Mouse (Mus musculus): Measurements from ENCODE around the gene Tmem203. TPM values are rescaled to one million over a fixed set of nuclear protein-coding genes. Genes with fewer than 3 reads are reported as not detected.
"Not testable (repeated sequence)": the region's sequence is repeated elsewhere in the genome, so short reads cannot be mapped to it uniquely, and the experiment has no call there.

The Tmem203 gene
- polyA plus RNA-seq, 1 experiment from 2014 or later = 15.9 TPM

- not testable (repeated sequence) for H3K27ac ChIP-seq; H3K27me3 ChIP-seq (ENCODE audit: poor library complexity, severe bottlenecking); DNase-seq (ENCODE audit: extremely low spot score, low spot score); H3K9me3 ChIP-seq
- Histone ChIP-seq H3K4me3 (peak overlapping the region; percentile 88), H3K36me3 (replicated peaks) (peaks cover 22% of the 10 kb centered on the region), H3K4me1 (peaks cover 20% of the 10 kb centered on the region)
- WGBS = 67% methylated on average over 12 of the region's 12 CpGs
These were observed 1.3 kb downstream of the Tmem203 start for GRCm38 (mm10) chr2:25256443-25257109.

- H3K27me3 ChIP-seq (ENCODE audit: poor library complexity, severe bottlenecking); DNase-seq (ENCODE audit: extremely low spot score, low spot score); H3K4me3 ChIP-seq; H3K9me3 ChIP-seq; H3K27ac ChIP-seq: not testable (repeated sequence)
- Histone ChIP-seq H3K36me3 (replicated peaks) (peaks cover 15% of the 10 kb centered on the region), H3K4me1 (peaks cover 27% of the 10 kb centered on the region)
- 89% methylated on average over 5 of the region's 5 CpGs for WGBS
These were observed 2.0 kb downstream of the Tmem203 start for GRCm38 (mm10) chr2:25257250-25257649.

- no peak overlapping the region for H3K4me3 ChIP-seq
- H3K27me3 ChIP-seq (ENCODE audit: poor library complexity, severe bottlenecking) = peaks cover 11% of the 10 kb centered on the region
- no peak for DNase-seq (ENCODE audit: extremely low spot score, low spot score)
- H3K27ac ChIP-seq = no peak overlapping the region
- no peaks in the 10 kb centered on the region for H3K9me3 ChIP-seq
- H3K36me3 ChIP-seq (replicated peaks) = no peaks in the 10 kb centered on the region
- H3K4me1 ChIP-seq = peaks cover 40% of the 10 kb centered on the region
- WGBS = 53% methylated on average over 2 of the region's 2 CpGs
These were observed 3.6 kb downstream of the Tmem203 start for GRCm38 (mm10) chr2:25258887-25259286.

- peak overlapping the region; percentile 82 for H3K27ac ChIP-seq
- no peak for DNase-seq (ENCODE audit: extremely low spot score, low spot score)
- no peaks in the 10 kb centered on the region for H3K36me3 ChIP-seq (replicated peaks)
- H3K27me3 ChIP-seq (ENCODE audit: poor library complexity, severe bottlenecking) = peaks cover 24% of the 10 kb centered on the region
- 45% methylated on average over 12 of the region's 12 CpGs for whole genome bisulfite sequencing
- H3K9me3 ChIP-seq = no peaks in the 10 kb centered on the region
- H3K4me3 ChIP-seq = peak overlapping the region; percentile 83
- H3K4me1 ChIP-seq = peaks cover 51% of the 10 kb centered on the region
These were observed 6.6 kb downstream of the Tmem203 start for GRCm38 (mm10) chr2:25261870-25262269.

GRCm38 (mm10) chr2:25262291-25262767 is 7.1 kb downstream of the Tmem203 start, which contains the start of gene Tprn:
Tprn (plus strand) TSS chr2:25262618.
- WGBS = under 1% methylated on average over 39 of the region's 39 CpGs
- no peaks in the 10 kb centered on the region for H3K9me3 ChIP-seq
- peak within 1 kb of the TSS; percentile 83 for H3K4me3 ChIP-seq
- peak; percentile 91 for DNase-seq (ENCODE audit: extremely low spot score, low spot score)
- peak within 1 kb of the TSS; percentile 82 for H3K27ac ChIP-seq
- H3K27me3 ChIP-seq (ENCODE audit: poor library complexity, severe bottlenecking) = peaks cover 24% of the 10 kb centered on the region
- peaks cover 55% of the 10 kb centered on the region for H3K4me1 ChIP-seq
- no peaks in the 10 kb centered on the region; the same call in 1 of the 2 replicates for H3K36me3 ChIP-seq (replicated peaks)

- H3K4me1 ChIP-seq = peaks cover 56% of the 10 kb centered on the region
- no peaks in the 10 kb centered on the region for H3K9me3 ChIP-seq
- peak overlapping the region; percentile 83 for H3K4me3 ChIP-seq
- no peaks in the 10 kb centered on the region; the same call in none of the 2 replicates for H3K36me3 ChIP-seq (replicated peaks)
- WGBS = under 1% methylated on average over 82 of the region's 82 CpGs
- peaks cover 24% of the 10 kb centered on the region for H3K27me3 ChIP-seq (ENCODE audit: poor library complexity, severe bottlenecking)
- no peak for DNase-seq (ENCODE audit: extremely low spot score, low spot score)
- peak overlapping the region; percentile 82 for H3K27ac ChIP-seq
These were observed 7.8 kb downstream of the Tmem203 start for GRCm38 (mm10) chr2:25262795-25263622.

GRCm38 (mm10) chr2:25263623-25264285 is 8.5 kb downstream of the Tmem203 start:
- Histone ChIP-seq H3K27ac (no peak overlapping the region), H3K4me3 (peak overlapping the region; percentile 83), H3K4me1 (peaks cover 56% of the 10 kb centered on the region), H3K9me3 (no peaks in the 10 kb centered on the region), H3K27me3 (ENCODE audit: poor library complexity, severe bottlenecking) (peaks cover 24% of the 10 kb centered on the region), H3K36me3 (replicated peaks) (peaks cover 3% of the 10 kb centered on the region)
- DNase-seq (ENCODE audit: extremely low spot score, low spot score) = no peak
- 20% methylated on average over 12 of the region's 12 CpGs for WGBS

- DNase-seq (ENCODE audit: extremely low spot score, low spot score) = no peak
- Histone ChIP-seq H3K36me3 (replicated peaks) (peaks cover 8% of the 10 kb centered on the region), H3K27me3 (ENCODE audit: poor library complexity, severe bottlenecking) (peaks cover 24% of the 10 kb centered on the region), H3K27ac (no peak overlapping the region), H3K9me3 (no peaks in the 10 kb centered on the region), H3K4me1 (peaks cover 56% of the 10 kb centered on the region), H3K4me3 (peak overlapping the region; percentile 83)
- 77% methylated on average over 5 of the region's 5 CpGs for WGBS
These were observed 9.0 kb downstream of the Tmem203 start for GRCm38 (mm10) chr2:25264286-25264660.

- Histone ChIP-seq H3K4me1 (peaks cover 56% of the 10 kb centered on the region), H3K36me3 (replicated peaks) (peaks cover 14% of the 10 kb centered on the region), H3K4me3 (peak overlapping the region; percentile 83; the same call in 1 of the 2 replicates), H3K27me3 (ENCODE audit: poor library complexity, severe bottlenecking) (peaks cover 24% of the 10 kb centered on the region), H3K27ac (no peak overlapping the region), H3K9me3 (no peaks in the 10 kb centered on the region)
- DNase-seq (ENCODE audit: extremely low spot score, low spot score) = no peak
- WGBS = 71% methylated on average over 3 of the region's 3 CpGs
These were observed 9.6 kb downstream of the Tmem203 start for GRCm38 (mm10) chr2:25264851-25265250.

GRCm38 (mm10) chr2:25265897-25266656 is 10.8 kb downstream of the Tmem203 start:
- Histone ChIP-seq H3K9me3 (no peaks in the 10 kb centered on the region), H3K4me1 (peaks cover 63% of the 10 kb centered on the region), H3K36me3 (replicated peaks) (peaks cover 26% of the 10 kb centered on the region), H3K27ac (no peak overlapping the region), H3K27me3 (ENCODE audit: poor library complexity, severe bottlenecking) (peaks cover 24% of the 10 kb centered on the region), H3K4me3 (peak overlapping the region; percentile 9; the same call in 1 of the 2 replicates)
- 81% methylated on average over 6 of the region's 6 CpGs for WGBS
- no peak for DNase-seq (ENCODE audit: extremely low spot score, low spot score)

- Histone ChIP-seq H3K27ac (no peak overlapping the region), H3K36me3 (replicated peaks) (peaks cover 28% of the 10 kb centered on the region), H3K4me1 (peaks cover 66% of the 10 kb centered on the region), H3K4me3 (0 out of 2 replicates have a peak overlapping the region, but pooled peaks have one; percentile 2), H3K9me3 (no peaks in the 10 kb centered on the region), H3K27me3 (ENCODE audit: poor library complexity, severe bottlenecking) (peaks cover 24% of the 10 kb centered on the region)
- 68% methylated on average over 2 of the region's 2 CpGs for WGBS
- DNase-seq (ENCODE audit: extremely low spot score, low spot score) = no peak
These were observed 11.5 kb downstream of the Tmem203 start for GRCm38 (mm10) chr2:25266720-25267119.

GRCm38 (mm10) chr2:25267241-25267640 is 12.0 kb downstream of the Tmem203 start:
- DNase-seq (ENCODE audit: extremely low spot score, low spot score) = no peak
- Histone ChIP-seq H3K27me3 (ENCODE audit: poor library complexity, severe bottlenecking) (peaks cover 24% of the 10 kb centered on the region), H3K4me3 (0 out of 2 replicates have a peak overlapping the region, but pooled peaks have one; percentile 2), H3K27ac (no peak overlapping the region), H3K4me1 (peaks cover 62% of the 10 kb centered on the region), H3K9me3 (no peaks in the 10 kb centered on the region), H3K36me3 (replicated peaks) (peaks cover 28% of the 10 kb centered on the region)
